Mouse (Mus musculus) liver, postnatal 0 days (tissue): ENCODE measurements around the gene Zbtb41.
"Not testable (repeated sequence)": the region's sequence is repeated elsewhere in the genome, so short reads cannot be mapped to it uniquely, and the experiment has no call there.

Experiments used
- CTCF ChIP-seq: sonication (generic); IDR thresholded peaks from 2 replicates; pipeline ENCODE4 v1.5.1; 2016; ENCODE audit warnings: antibody characterized with exemption, low read depth
- EP300 ChIP-seq: IDR thresholded peaks from 2 replicates; pipeline ENCODE4 v1.6.1; 2016; ENCODE audit warnings: antibody characterized with exemption, low read depth, mild to moderate bottlenecking

GRCm38 (mm10) chr1:139443103-139443502 is 21.0 kb downstream of the Zbtb41 start:
- not testable (repeated sequence) for TF ChIP-seq CTCF, EP300
